Mouse (Mus musculus) layer of hippocampus, adult 9-10 months (tissue): ENCODE measurements around the gene Ppp3ca.

Experiments used
- DNase-seq: peaks from one replicate; pipeline ENCODE4 v3.0.0; 2022; ENCODE audit warnings: low spot score

Gene Ppp3ca

DNA sequence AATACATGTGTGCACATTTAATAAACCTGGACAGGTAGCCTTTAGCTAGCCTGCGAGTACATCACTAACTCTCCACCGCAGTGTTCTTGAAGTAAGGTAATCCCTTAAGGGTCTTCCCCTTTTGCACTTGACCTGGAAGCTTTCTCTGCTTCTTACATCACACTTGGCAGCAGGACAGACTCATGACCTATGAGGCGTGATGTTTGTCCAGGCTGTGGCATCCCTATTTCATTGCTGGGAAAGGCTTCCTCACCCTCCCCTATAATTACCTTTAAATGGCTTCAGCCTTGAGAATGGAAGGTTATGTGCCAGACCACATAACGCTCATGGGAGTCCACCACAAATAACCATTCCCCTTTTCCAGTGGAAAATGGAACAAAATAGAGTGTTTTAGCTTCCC lies 145.0 kb downstream of the Ppp3ca start:
- DNase-seq: no peak

DNA sequence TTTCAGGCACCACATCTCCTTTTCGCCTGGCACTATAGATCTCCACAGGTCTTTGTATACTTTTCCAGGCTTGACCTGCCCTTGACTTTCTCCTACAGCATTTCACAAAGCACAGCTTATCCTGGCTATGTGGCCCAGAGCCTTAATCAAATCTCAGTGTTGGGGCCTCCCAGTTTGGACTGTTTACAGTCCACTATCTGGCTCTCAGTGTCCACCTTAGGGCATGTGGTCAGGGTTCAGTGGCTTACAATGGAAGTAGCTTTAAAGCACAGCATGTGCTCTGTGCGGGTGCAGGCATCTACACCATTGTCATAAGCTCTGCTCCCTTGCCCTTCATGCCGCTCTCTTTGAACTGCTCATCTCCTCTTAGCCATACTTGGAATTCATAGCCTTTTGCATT lies 146.4 kb downstream of the Ppp3ca start:
- DNase-seq: no peak

DNA sequence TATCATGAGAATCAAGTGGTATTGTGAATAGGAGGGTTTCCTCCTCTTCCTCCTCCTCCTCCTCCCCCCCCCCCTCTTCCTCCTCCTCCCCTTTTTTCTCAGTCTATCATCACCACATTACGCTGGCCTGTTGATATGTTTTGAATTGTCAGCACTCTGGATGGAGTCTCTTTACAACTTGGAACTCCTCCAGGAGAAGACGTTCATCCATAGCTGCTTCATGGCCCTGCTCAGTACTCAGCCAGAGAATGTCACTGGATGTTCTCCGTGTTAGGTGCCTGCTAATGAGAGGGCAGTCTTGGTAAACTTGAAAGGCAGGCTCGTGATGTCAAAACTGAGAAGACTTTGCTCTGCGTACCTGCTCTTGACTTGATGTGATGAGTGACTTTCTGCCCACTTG lies 149.1 kb downstream of the Ppp3ca start:
- no peak for DNase-seq

DNA sequence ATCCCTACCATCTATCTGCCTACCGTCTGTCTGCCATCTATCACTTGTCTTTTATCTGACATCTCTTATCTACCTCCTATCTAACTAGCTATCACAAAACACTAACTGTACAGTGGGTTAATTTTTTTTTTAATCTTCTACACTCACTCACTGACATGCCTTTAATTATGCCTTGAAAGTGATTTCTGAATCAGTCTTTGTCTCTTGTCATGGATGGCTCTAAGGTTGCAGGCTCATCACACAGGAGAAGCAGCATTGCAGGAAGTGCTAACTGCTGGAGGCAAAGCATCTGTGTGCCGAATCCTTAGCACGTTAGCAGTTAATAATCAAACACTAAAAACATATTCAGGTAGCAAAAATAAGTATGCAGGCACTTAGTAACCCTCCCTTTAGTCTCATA lies 151.1 kb downstream of the Ppp3ca start:
- no peak for DNase-seq

DNA sequence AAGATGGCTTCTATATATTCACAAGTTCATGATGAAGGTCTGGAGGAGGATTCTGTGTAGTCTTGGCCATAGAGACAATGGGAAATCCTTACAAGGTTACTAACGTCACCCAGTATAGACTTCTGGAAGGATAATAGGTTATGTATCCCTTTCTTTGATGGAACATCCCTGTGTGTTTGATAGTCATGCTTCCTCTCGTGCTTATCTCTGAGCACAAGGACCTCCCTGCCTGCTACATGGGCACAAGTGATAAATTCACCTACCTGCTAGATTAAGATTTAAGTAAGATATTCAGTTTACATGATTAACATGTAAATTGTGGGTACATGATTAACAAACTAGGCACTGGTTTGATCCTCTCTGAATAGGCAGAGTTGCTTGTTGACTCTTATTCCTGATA lies 152.1 kb downstream of the Ppp3ca start:
- no peak for DNase-seq

DNA sequence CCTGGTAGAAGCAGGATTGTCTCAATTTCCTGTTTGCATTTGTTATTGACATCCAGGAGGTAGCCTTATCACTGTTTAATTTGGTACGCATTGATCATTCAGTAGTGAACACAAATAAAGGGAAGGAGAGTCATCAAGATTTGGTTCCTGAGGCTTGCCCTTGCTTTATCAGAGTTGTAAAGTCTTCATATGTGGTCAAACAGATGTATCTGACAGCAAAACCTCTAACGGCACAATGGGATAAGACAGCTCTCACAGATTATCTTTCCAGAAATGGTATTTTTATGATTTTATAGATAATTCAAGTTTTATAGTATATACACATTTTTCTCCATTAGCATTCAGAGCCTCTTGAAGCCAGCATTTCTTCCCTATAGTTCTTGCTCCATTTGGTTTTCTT lies 152.5 kb downstream of the Ppp3ca start:
- DNase-seq: no peak

DNA sequence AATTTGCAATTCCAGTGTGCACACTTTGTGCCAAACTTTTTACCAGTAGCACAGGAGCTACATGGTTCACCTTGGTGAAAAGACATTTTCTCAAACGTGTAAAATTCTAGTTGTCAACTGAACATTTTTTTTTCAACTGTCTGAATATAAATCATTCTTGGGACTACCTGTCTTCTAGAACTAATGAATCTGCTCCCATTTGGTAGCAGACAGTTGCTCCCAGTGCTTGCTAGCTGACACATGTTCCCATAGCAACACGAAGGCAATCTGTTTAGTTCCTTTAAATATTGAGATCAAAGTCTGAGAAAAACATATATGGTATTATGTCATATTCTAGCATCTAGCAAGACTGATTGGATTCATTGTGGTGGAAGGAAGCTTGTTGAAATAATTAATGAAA lies 158.5 kb downstream of the Ppp3ca start:
- DNase-seq: peak; percentile 30

DNA sequence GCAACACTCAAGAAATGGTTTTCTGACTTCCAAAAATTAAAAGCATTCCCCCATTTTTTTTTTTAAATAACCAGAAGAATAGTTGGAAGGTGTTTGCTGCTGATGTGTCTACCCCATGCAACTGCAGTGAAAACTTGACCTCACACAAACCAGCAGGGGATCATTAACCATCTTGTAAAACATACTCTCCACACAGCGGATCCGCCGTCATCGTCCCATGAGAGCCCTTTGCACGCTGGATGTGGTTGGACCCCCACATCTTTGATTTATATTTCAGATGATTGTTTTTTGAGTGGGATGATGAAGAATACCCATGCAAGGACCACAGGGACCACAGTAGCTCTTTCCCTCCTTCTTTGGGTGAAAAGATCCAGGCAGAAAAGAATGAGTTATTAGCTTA lies 159.2 kb downstream of the Ppp3ca start:
- no peak for DNase-seq

DNA sequence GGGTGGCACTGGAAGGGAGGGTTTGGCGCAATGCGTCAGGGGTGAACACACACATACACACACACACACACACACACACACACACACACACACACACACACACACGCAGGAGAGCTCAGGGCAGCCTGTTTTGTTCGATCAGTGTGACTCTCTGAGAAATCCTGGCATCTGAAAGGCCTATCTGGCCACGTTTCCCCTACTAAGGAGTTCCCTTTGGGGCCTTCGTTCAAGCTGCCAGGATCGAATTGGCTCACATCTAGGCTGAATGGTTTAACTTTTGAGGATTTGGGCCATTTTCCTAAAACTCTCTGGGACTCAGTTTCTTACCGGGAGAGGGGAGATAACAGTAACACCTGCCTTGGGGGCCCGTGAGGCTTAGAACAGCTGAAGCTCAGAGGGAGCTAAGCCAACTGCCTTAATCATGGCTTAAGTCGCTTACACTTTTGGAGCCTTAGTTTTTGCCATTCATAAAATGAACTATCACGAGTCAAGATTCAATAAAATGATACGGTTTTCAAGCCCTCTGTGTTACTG lies 160.8 kb downstream of the Ppp3ca start:
- DNase-seq: no peak

DNA sequence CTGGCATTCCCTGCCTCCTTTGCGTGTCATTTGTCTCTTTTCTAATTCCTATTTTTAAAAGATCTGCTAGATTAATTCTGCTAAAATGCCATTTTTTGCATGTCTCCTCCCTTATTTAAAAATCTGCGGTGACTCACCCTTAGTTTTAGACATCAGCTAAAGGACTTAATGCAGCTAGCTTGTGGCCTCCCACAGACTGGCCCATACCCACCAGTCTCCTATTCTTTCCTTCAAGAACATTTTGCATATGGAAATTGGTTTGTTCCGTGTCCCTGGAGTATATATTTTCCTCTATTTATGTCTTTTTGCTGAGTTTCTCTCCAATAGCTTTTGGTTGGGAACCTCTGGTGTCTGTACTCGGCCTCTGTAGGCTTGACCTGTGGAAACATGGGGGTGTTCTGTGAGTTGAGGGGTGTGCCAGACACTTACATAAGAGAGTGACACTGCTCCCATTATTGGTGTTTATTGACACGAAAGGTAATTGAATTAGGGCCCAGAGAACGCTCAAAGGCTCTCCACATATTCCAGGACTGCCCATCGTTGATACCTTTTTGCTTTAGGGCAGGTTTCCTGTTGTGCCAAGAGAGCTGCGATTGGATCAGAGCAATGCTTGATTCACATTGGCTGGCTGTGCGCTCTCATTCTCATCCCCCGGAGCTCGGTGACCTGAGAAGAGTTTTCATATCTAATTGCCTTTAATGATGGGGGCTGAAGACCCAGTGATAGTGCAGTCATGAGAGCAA lies 163.2 kb downstream of the Ppp3ca start:
- no peak for DNase-seq

DNA sequence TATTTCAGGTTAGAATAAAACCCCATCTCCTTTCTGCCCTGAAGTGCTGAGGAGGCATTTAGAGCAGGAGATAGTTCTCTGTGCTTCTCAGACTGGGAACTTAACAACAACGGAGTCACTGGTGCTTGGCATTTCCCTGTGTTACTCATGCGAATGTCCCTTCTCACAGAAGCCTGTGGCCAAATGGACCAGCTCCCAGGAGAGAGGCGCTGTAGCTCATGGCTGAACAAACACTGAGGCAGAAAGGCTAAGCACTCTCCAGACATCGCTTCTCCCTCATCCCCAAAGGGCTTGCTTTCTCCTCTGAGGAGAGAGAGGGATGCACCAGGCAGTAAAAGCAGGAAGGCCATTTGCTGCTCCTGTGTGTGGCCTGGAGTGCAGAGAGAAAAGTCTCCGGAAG lies 164.0 kb downstream of the Ppp3ca start:
- no peak for DNase-seq

DNA sequence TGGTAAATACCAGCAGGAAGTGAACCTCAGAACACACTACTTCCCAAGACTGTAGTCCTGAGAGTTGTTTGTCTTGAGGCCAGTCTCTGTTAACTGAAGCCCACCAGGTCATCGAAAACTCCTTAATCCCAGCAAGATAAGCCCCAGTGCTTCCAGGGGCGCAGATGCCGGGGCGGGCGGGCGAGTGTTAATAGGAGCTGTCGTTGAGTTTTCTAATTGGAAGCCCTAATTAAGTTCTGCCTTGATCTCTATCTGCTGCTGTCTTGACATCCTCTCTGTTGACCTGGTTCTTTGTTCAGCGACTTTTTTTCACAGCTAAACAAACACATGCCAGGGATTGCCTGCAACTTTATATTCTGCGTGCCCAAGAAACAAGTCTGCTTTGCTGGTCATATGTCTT lies 165.9 kb downstream of the Ppp3ca start:
- no peak for DNase-seq

DNA sequence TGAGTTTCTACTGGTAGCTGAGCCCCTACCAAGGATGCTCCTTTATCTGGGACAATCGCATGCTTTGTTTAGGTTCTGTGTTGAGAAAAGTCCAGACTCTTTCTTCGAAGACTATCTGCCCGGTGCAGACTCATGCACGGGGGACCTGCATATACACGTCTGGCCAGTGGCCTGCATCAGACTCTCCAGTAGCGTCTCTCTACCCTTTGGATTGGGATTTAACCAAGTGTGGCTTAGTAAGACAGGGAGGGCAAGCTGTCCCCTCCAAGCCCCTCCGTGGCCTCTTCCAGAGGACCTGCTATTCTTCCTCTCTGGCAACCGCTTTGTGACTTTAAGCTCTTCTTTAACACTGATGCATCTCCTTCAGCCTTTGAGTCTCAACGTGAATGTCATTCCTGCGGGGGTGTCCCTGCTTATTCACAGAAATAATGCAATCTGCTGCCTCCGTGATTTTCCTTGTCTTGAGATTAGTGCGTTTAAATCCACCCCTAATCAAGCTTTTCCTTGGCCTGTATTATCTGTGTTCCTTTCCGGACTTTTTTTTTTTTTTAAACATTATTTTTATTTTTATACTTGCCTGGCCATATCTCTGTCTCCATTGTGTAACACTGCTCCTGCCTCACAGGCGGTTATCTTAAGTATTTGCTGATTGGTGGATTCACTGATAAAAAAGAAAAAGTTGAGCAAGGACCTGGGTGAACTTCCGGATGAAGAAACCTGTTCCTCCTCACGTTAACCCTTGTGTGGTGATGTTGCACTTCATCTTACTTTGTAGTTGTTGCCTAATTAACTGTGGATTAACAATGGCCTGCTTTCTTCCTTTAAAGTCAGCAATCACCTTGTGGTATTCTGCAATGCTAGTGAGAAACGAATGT lies 166.6 kb downstream of the Ppp3ca start:
- no peak for DNase-seq

DNA sequence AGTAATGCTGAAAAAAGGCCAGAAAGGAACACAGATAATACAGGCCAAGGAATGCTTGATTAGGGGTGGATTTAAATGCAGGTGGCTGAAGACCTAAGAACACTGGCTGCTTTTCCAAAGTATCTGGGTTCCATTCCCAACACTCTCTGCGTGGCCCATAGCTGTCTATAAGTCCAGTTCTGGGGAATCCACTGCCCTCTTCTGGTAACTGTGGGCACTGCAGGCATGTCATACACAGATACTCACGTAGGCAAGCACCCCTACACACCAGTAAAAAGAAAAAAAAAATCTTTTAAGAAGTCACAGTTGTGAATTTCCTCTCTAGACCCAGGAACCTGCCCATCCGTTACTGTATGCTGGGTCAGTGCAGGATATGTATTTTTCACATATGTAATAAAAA lies 167.7 kb downstream of the Ppp3ca start:
- DNase-seq: peak; percentile 45

DNA sequence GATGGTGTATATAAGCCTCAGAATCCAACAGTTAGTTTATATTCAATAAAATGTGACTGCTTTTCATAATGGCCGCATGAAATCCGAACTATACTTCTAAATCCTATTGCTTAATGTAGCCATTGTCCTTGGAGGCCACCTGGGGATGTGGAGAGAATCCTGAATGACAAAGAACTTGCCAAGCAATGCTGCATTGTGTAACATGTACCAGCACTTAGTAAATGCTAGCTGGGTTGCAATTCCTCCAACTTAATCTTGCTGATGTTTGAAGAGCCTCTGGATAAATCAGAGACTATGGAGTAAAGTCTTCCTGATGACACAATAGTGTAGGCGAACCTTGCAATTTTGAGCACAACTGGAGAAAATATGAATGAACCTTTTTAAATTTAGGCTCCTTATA lies 171.4 kb downstream of the Ppp3ca start:
- no peak for DNase-seq

DNA sequence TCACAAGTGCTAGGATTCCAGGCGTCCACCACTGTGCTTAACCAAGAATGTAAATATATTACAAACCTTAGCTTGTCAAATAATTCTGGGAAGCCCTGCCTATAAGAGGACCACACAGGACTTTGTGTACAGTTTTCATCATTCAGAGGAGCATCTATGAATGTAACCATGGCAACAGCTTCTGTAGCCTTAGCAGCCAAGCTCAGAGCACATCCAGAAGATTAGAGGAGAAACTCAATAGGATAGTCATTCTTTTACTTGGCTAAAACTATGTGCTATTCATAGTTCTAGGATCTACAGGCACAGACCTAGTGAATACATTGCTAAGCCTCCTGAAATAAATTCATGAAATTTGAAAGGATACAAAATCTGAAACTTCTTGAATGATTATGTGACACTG lies 172.5 kb downstream of the Ppp3ca start:
- no peak for DNase-seq

DNA sequence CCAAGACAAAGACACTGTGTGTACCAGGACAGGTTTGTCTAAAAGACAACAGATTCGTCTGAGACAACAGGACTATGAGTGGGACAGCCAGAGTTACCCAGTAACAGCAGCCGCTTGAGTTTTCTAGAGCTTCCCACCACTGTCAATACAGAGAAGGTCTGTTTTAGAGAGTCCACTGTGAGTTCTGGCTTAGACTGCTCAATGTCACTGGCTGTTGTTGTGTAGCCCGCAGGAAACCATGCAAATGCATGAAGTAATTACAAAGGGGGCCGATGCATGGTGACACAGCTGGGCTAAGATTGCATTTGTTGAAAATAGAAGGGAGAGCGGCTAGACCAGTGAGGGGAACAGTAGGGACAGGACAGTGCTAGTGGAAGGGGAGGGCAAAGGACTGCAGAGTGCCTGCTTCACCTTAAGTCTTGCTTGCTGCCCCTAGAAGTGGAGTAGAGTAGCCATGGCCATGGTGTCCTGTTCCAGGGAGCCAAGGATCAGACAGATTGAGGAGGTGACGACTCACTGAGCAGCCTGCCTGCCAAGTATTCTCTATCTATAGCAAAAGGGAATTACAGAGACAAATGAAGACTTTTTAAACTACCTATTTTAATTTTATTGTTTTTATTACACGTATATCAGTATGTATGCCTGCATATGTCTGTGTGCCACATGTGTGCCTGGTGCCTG lies 174.0 kb downstream of the Ppp3ca start:
- DNase-seq: no peak

DNA sequence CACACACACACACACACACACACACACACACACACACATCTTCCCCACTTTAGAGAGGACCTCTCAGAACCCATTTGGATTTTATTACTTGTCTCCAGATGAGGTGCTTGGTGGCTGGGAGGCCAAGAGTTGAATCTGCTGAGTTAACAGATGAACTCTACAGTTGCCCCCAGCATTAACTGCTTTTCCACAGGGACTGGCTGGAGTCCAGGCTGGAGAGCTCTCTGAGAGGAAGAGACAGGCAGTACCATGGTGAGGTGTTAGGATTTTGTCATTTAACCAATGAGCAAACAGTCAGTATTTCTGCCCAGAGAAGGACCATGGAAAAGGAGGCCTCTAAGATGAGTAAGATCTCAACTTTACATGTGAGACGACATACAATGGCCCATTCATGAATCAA lies 179.1 kb downstream of the Ppp3ca start:
- no peak for DNase-seq

DNA sequence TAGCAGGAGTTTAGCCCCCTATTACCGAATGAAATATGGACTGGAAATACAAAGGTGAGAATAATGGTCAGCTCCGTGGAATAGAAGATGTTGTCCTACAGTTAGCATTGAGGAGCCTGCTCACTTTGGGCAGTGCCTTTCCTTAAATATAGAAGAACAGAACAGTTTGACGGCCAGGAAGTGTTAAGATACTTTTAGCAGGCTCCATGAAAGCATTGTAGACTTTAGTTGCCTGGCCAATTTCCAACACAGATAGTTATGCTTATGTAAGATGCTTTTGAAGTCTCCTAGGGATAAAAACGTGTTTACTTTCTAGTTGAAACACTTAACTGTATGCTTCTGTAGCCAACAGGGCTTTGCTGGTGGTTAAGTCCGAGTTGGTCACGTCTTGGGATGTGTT lies 183.0 kb downstream of the Ppp3ca start:
- DNase-seq: no peak

DNA sequence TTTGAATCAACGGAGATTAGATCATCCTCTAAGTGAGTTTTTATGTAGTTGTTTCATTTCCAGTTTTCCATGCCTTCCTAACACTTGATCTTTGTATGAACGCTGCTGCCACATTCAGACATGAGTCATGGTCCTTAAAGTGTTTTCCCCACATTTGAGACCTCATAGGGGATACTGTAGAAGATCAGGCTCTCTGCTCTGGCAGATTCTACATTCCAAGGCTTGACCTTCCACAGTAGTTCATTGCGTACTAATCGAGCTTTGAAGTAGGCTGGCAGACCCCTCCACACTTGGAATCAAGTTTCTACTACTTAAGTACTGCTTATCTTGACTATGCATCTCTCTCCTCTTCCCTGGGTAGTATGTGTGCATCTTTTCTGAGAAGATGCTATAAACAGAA lies 183.7 kb downstream of the Ppp3ca start:
- DNase-seq: no peak

DNA sequence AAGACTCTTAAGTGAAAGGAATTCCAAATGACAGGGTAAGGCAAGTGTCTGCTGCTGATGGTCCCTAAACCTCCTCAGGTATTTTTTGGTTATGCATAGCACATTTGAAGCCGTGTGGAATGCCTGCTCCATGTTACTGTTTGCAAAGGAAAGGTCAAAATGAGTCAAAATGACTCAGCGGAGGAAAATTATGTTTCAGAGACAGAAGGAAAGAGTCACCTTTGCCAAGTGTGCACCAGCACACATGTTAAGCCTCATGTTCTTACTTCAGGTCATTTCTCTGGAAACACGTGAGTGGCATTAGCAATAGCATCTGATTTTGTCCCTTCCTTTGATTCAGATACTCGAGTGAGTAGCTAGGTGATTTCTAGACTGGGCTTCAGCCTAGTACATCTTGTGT lies 186.1 kb downstream of the Ppp3ca start:
- no peak for DNase-seq

DNA sequence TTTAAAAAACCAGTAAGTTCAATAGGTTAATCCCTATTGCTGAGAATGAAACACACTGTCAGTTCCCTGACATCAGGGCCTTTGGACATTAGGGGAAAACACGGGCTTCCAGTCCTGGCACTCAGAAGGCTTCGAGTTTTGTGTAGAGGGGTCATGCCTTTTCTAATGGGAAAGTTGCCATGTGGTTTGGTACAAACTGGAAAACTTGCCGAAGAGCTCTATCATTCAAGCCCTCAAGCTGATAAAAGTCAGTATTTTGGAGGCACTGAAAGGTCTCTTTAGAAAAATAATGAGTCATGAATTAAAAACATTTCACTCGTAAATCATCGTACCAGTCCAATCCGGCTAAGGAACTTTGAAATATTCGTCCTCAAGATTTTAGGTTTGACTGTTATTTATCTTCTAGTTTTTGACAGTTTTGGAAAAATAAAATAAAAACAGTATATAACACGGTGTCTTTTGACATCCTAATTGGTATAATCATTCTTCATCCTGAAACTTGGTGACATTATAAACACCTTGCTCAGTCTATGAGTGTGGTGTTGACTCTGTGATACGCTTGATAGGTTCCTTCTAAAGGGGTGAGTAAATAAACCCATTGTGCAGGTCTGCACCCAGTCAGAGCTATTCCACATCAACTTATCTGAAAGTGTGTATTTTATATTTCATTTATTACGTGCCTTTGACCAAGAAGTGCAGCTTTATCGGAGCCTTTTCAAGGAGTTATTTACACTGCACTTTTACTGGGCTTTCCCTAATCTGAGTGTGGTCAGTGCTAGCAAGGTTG lies 192.3 kb downstream of the Ppp3ca start:
- DNase-seq: no peak
